Mouse (Mus musculus) heart, embryonic 10.5 days (tissue): ENCODE results near the gene Rab3gap2. TPM values are rescaled to one million over a fixed set of nuclear protein-coding genes. Genes with fewer than 3 reads are reported as not detected.

Experiments
- DNase-seq: peaks from one replicate; pipeline ENCODE4 v3.0.0-alpha.2; 2017; ENCODE audit warnings: low spot score
- H3K27ac ChIP-seq: fragments of 300-500 bp; sonication (generic); 2 replicates; pipeline ENCODE4 v1.5.1; 2016; ENCODE audit warnings: mild to moderate bottlenecking
- H3K27me3 ChIP-seq: fragments of 300-500 bp; sonication (generic); 2 replicates; pipeline ENCODE4 v1.6.1; 2016; ENCODE audit warnings: mild to moderate bottlenecking; ENCODE audit not compliant: poor library complexity, insufficient read depth, severe bottlenecking
- H3K36me3 ChIP-seq: fragments of 300-500 bp; sonication (generic); 2 replicates; pipeline ENCODE4 v1.6.1; 2016; ENCODE audit warnings: mild to moderate bottlenecking, moderate library complexity
- H3K4me1 ChIP-seq: fragments of 300-500 bp; sonication (generic); 2 replicates; pipeline ENCODE4 v1.6.1; 2016; ENCODE audit warnings: mild to moderate bottlenecking
- H3K4me3 ChIP-seq: fragments of 300-500 bp; sonication (generic); 2 replicates; pipeline ENCODE4 v1.5.1; 2016; ENCODE audit warnings: mild to moderate bottlenecking, moderate library complexity
- H3K9me3 ChIP-seq: fragments of 300-500 bp; sonication (generic); 2 replicates; pipeline ENCODE4 v1.6.1; 2016; ENCODE audit warnings: mild to moderate bottlenecking, moderate library complexity
- WGBS: fragments of 180-500 bp; shearing (Covaris S2); methylation state at CpG from one replicate; pipeline ENCODE4 v1.1.7; 2016; 5-methylcytosine and 5-hydroxymethylcytosine counted together
- polyA plus RNA-seq: library from polyadenylated mRNA; unstranded; fragments of >200 nt; fragmentation: Nextera tagmentation; extraction: Ambion mirVana; gene quantifications from 2 replicates; pipeline ENCODE4 v1.2.1, GENCODE M21; 2016

The Rab3gap2 gene
- 18.4 and 19.2 TPM in 2 replicates for polyA plus RNA-seq

DNA sequence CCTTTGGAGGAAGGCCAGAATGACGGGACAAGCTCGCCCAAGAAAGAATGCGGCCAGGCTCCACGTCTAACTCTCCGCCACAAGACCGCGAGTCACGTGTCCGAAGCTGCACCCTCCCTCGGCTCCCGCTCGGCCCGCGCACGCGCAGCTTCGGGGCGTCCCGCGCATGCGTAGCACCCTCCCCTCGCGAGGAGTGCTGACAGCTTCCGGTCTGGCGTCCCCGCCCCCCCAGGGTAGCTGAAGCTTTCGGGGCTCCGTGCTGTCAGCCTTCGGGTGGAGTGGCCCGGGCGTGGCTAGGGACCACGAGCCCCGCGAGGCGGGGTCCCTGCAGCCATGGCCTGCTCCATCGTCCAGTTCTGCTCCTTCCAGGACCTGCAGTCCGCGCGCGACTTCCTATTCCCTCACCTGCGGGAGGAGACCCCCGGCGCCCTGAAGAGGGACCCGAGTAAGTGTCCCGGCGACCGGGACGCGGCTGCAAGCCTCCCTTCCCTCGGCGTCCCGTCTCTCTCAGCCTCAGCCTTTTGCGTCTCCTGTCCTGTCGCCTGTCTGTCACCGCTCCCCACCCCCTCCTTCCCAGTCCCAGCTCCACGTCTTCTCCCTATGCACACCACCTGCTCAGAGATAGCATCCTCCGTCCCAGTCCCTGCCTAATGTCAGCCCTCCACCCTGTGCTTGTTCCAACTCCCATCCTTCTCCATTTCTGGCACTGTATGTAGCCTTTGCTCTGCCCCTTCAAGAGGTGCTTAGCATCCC lies at the start of gene Rab3gap2:
Rab3gap2 (plus strand) TSS at position 209 of the 753 bp plus-strand sequence.
- Histone ChIP-seq H3K27me3 (no peaks in the 10 kb centered on the region; the same call in 1 of the 2 replicates), H3K27ac (peak within 1 kb of the TSS; percentile 91), H3K36me3 (peaks cover 4% of the 10 kb centered on the region; the same call in 1 of the 2 replicates), H3K9me3 (no peaks in the 10 kb centered on the region), H3K4me1 (peaks cover 14% of the 10 kb centered on the region), H3K4me3 (peak within 1 kb of the TSS; percentile 90)
- under 1% methylated on average over 57 of the region's 57 CpGs for WGBS
- DNase-seq = peak; percentile 99

DNA sequence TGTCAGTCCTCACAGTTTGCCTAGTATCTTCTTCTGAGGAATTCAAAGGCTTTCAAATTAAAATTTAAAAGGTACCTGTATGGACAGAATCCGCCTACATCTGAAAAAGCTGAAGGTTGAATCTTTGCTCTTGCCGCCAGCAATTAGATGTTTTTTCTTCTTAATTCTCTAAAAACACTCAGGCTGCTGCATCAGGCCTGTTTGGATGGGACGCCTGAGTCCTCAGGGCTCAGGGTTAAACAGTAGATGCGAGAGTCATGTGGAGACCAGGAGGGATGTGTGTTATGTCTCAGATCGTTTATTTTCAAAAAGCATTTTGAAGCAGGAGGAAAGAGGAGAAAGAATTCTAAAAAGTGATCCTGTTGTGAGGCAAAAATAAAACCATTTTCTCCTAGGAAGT lies 30.3 kb upstream of the Rab3gap2 start:
- no peaks in the 10 kb centered on the region for H3K36me3 ChIP-seq

GRCm38 (mm10) chr1:185177860-185178259 lies 26.1 kb upstream of the Rab3gap2 start:
- 78% methylated on average over 6 of the region's 6 CpGs for WGBS
- Histone ChIP-seq H3K9me3 (no peaks in the 10 kb centered on the region), H3K27ac (no peak overlapping the region), H3K4me1 (no peaks in the 10 kb centered on the region), H3K36me3 (no peaks in the 10 kb centered on the region), H3K4me3 (no peak overlapping the region), H3K27me3 (no peaks in the 10 kb centered on the region)
- peak; percentile 45 for DNase-seq

More for the DNA sequence above, 30.3 kb upstream of the Rab3gap2 start:
- no peak overlapping the region for H3K4me3 ChIP-seq
- no peak overlapping the region for H3K27ac ChIP-seq
- WGBS = 81% methylated on average over 5 of the region's 5 CpGs
- H3K9me3 ChIP-seq = no peaks in the 10 kb centered on the region
- H3K4me1 ChIP-seq = no peaks in the 10 kb centered on the region
- no peak for DNase-seq
- no peaks in the 10 kb centered on the region for H3K27me3 ChIP-seq

GRCm38 (mm10) chr1:185183591-185184330 lies 20.2 kb upstream of the Rab3gap2 start:
- no peak overlapping the region for H3K4me3 ChIP-seq
- no peaks in the 10 kb centered on the region for H3K9me3 ChIP-seq
- no peaks in the 10 kb centered on the region for H3K36me3 ChIP-seq
- 0 out of 2 replicates have a peak, but pooled peaks cover 4% of the 10 kb centered on the region for H3K4me1 ChIP-seq
- H3K27me3 ChIP-seq = no peaks in the 10 kb centered on the region
- no peak overlapping the region for H3K27ac ChIP-seq
- WGBS = 74% methylated on average over 9 of the region's 9 CpGs
- no peak for DNase-seq

- no peak overlapping the region for H3K27ac ChIP-seq
- no peak overlapping the region for H3K4me3 ChIP-seq
- H3K36me3 ChIP-seq = no peaks in the 10 kb centered on the region
- H3K27me3 ChIP-seq = no peaks in the 10 kb centered on the region
- H3K9me3 ChIP-seq = no peaks in the 10 kb centered on the region
- DNase-seq = no peak
- 0 out of 2 replicates have a peak, but pooled peaks cover 4% of the 10 kb centered on the region for H3K4me1 ChIP-seq
- 69% methylated on average over 9 of the region's 9 CpGs for WGBS
Observed at GRCm38 (mm10) chr1:185185556-185185955, 18.4 kb upstream of the Rab3gap2 start.

- no peak for DNase-seq
- Histone ChIP-seq H3K27ac (no peak overlapping the region), H3K9me3 (no peaks in the 10 kb centered on the region), H3K36me3 (no peaks in the 10 kb centered on the region), H3K4me3 (no peak overlapping the region), H3K27me3 (0 out of 2 replicates have a peak, but pooled peaks cover 2% of the 10 kb centered on the region), H3K4me1 (0 out of 2 replicates have a peak, but pooled peaks cover 4% of the 10 kb centered on the region)
- WGBS = 71% methylated on average over 13 of the region's 13 CpGs
Observed at GRCm38 (mm10) chr1:185187135-185187785, 16.7 kb upstream of the Rab3gap2 start.

DNA sequence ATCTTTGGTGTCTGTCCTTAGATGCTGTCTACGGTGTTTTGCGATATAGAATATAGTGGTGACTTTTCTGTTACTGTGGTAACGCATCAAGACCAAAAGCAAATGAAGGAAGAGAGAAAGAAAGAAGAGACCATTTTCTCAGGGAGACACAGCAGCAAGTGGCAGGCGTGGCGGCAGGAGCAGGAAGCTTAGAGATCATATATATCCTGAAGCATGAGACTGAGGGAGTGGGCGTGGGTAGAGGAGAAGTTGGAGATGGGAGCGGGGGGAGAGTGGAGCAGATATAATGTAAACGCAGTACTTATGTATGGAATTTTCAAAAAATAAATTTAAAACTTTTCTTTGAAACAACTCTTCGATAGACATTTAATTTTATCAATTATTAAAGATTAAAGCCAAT lies 14.0 kb upstream of the Rab3gap2 start:
- H3K9me3 ChIP-seq = no peaks in the 10 kb centered on the region
- no peaks in the 10 kb centered on the region for H3K36me3 ChIP-seq
- WGBS = 90% methylated on average over 9 of the region's 9 CpGs
- DNase-seq = no peak
- no peak overlapping the region for H3K4me3 ChIP-seq
- H3K27me3 ChIP-seq = peaks cover 11% of the 10 kb centered on the region; the same call in 1 of the 2 replicates
- no peak overlapping the region for H3K27ac ChIP-seq
- no peaks in the 10 kb centered on the region for H3K4me1 ChIP-seq

GRCm38 (mm10) chr1:185192087-185192486 lies 11.8 kb upstream of the Rab3gap2 start:
- Histone ChIP-seq H3K9me3 (no peaks in the 10 kb centered on the region), H3K36me3 (no peaks in the 10 kb centered on the region), H3K27me3 (peaks cover 11% of the 10 kb centered on the region; the same call in 1 of the 2 replicates), H3K4me3 (no peak overlapping the region), H3K4me1 (no peaks in the 10 kb centered on the region), H3K27ac (no peak overlapping the region)
- no peak for DNase-seq
- 89% methylated on average over 8 of the region's 8 CpGs for WGBS

GRCm38 (mm10) chr1:185193509-185193908 lies 10.4 kb upstream of the Rab3gap2 start:
- 16% methylated on average over 10 of the region's 10 CpGs for WGBS
- Histone ChIP-seq H3K9me3 (no peaks in the 10 kb centered on the region), H3K4me1 (no peaks in the 10 kb centered on the region), H3K27me3 (peaks cover 11% of the 10 kb centered on the region; the same call in 1 of the 2 replicates), H3K36me3 (no peaks in the 10 kb centered on the region), H3K4me3 (0 out of 2 replicates have a peak overlapping the region, but pooled peaks have one; percentile 33), H3K27ac (peak overlapping the region; percentile 62; the same call in 1 of the 2 replicates)
- no peak for DNase-seq

DNA sequence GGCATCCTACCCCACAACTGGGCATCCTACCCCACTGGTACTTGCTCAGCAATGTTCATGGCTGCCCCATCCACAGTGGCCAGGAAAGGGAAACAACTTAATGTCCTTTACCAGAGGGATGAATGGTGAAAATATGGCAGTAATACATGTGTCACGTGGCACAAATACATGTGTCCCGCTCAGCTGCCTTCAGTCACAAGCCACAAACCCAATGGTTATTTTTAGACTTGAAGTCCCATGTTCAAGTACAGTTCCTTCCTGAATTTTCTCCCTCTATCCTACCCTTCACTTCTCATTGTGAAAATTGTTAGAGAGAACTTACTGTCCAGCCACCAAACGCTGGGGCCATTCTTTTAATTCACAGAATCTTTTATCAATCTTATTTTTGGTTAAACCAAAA lies 7.6 kb upstream of the Rab3gap2 start:
- no peak for DNase-seq
- WGBS = 65% methylated on average over 3 of the region's 3 CpGs
- no peaks in the 10 kb centered on the region for H3K4me1 ChIP-seq
- H3K27ac ChIP-seq = no peak overlapping the region
- H3K27me3 ChIP-seq = peaks cover 11% of the 10 kb centered on the region; the same call in 1 of the 2 replicates
- no peaks in the 10 kb centered on the region for H3K36me3 ChIP-seq
- H3K9me3 ChIP-seq = no peaks in the 10 kb centered on the region
- H3K4me3 ChIP-seq = no peak overlapping the region

- WGBS = 65% methylated on average over 22 of the region's 22 CpGs
- Histone ChIP-seq H3K27me3 (no peaks in the 10 kb centered on the region; the same call in 1 of the 2 replicates), H3K9me3 (no peaks in the 10 kb centered on the region), H3K4me1 (peaks cover 14% of the 10 kb centered on the region), H3K27ac (no peak overlapping the region), H3K4me3 (no peak overlapping the region), H3K36me3 (no peaks in the 10 kb centered on the region)
- no peak for DNase-seq
Observed at GRCm38 (mm10) chr1:185200571-185201395, 3.1 kb upstream of the Rab3gap2 start.

DNA sequence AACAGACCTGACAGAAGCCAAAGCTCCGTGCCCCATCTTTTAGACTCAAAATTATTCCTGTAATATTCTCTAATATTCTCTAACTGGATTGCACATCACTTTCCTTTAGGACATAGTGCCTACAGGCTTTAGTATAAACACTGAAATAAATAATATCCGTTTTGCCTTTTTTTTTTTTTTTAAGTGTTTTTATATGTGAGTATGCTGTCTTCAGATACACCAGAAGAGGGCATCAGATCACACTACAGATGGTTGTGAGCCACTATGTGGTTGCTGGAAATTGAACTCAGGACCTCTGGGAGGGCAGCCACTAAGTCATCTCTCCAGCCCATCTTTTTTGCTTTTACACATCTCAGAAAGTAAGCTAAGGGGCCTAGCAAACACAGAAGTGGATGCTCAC lies 1.9 kb upstream of the Rab3gap2 start:
- WGBS = 89% methylated on average over 2 of the region's 2 CpGs
- H3K36me3 ChIP-seq = no peaks in the 10 kb centered on the region; the same call in 1 of the 2 replicates

More for the DNA sequence above, 1.9 kb upstream of the Rab3gap2 start:
- Histone ChIP-seq H3K4me3 (no peak overlapping the region), H3K9me3 (no peaks in the 10 kb centered on the region), H3K4me1 (peaks cover 14% of the 10 kb centered on the region), H3K27ac (no peak overlapping the region), H3K27me3 (no peaks in the 10 kb centered on the region; the same call in 1 of the 2 replicates)
- DNase-seq = no peak
